Mouse (Mus musculus): ENCODE data around the gene Olfr94.

- TF ChIP-seq CTCF (IDR thresholded peaks at IDR 0.05; ENCODE audit: insufficient read depth, low read length) (no peak), POLR2A (IDR thresholded peaks at IDR 0.05; ENCODE audit: borderline replicate concordance, extremely low read depth, low read depth, low read length) (no peak)
These were observed 45.9 kb upstream of the Olfr94 start for GRCm38 (mm10) chr17:37246715-37247114.

All from lung, adult 2 months (tissue).